Mouse (Mus musculus) MEL (cell line): ENCODE measurements at regions not wholly inside any gene's neighbourhood (a gene's known extent, or its start where the extent isn't known, plus 50 kb on each side); places are given as distances from the start of the nearest gene placed in this dataset.

ENCODE experiments used
- DNase-seq: peaks from one replicate; pipeline ENCODE4 v3.0.0; 2011; ENCODE audit warnings: low read depth, low spot score
- H3K27ac ChIP-seq: 2 replicates; pipeline ENCODE4 v1.5.1; 2012; ENCODE audit warnings: low read depth, mild to moderate bottlenecking, control low read depth, low read length, moderate library complexity; ENCODE audit not compliant: control insufficient read depth
- H3K27me3 ChIP-seq, 2 experiments: fragments of 150-350 bp in 1 of 2; sonication (generic) in 1 of 2; 2 replicates each; pipeline ENCODE4 v1.6.1; 2012; ENCODE audit warnings: low read length in 2 of 2, mild to moderate bottlenecking in 2 of 2, improper control_type of control experiment in 1 of 2, moderate library complexity in 1 of 2; ENCODE audit not compliant: insufficient read depth in 2 of 2, control insufficient read depth in 1 of 2
- H3K36me3 ChIP-seq, 2 experiments: 2 replicates each; pipeline ENCODE4 v1.6.1; 2012 to 2014; ENCODE audit warnings: low read length in 2 of 2, improper control_type of control experiment in 1 of 2, inconsistent platforms in 1 of 2, mild to moderate bottlenecking in 1 of 2; ENCODE audit not compliant: insufficient read depth in 2 of 2, control insufficient read depth in 1 of 2
- H3K4me1 ChIP-seq, 2 experiments: fragments of 150-350 bp in 1 of 2; sonication (generic) in 1 of 2; 2 replicates each; pipeline ENCODE4 v1.6.1; 2012; ENCODE audit warnings: low read length in 2 of 2, improper control_type of control experiment in 1 of 2, mild to moderate bottlenecking in 1 of 2; ENCODE audit not compliant: insufficient read depth in 2 of 2, control insufficient read depth in 1 of 2
- H3K4me3 ChIP-seq, 2 experiments: fragments of 150-350 bp in 1 of 2; sonication (generic) in 1 of 2; 2 replicates each; pipeline ENCODE4 v1.5.1; 2012; ENCODE audit warnings: low read depth in 2 of 2, low read length in 2 of 2, mild to moderate bottlenecking in 2 of 2, moderate library complexity in 2 of 2, control low read depth in 1 of 2, improper control_type of control experiment in 1 of 2; ENCODE audit not compliant: control insufficient read depth in 1 of 2, insufficient read depth in 1 of 2
- H3K79me2 ChIP-seq: 2 replicates; pipeline ENCODE4 v1.6.1; 2012; ENCODE audit warnings: mild to moderate bottlenecking, low read length, moderate library complexity; ENCODE audit not compliant: control insufficient read depth, poor library complexity, insufficient read depth
- H3K9ac ChIP-seq: 2 replicates; pipeline ENCODE4 v1.6.1; 2012; ENCODE audit warnings: low read depth, mild to moderate bottlenecking, control low read depth, low read length, moderate library complexity; ENCODE audit not compliant: control insufficient read depth, poor library complexity, severe bottlenecking
- H3K9me3 ChIP-seq: fragments of 150-350 bp; sonication (generic); replicated peaks from 2 replicates; pipeline ENCODE4 v1.6.1; 2012; ENCODE audit warnings: mild to moderate bottlenecking, low read length, improper control_type of control experiment, moderate library complexity; ENCODE audit not compliant: insufficient read depth
- CHD1 ChIP-seq: IDR thresholded peaks from 2 replicates; pipeline ENCODE4 v1.6.1; 2012; ENCODE audit warnings: low read depth, mild to moderate bottlenecking, inconsistent platforms, low read length, improper control_type of control experiment
- CTCF ChIP-seq, 3 experiments: IDR thresholded peaks in 2 of 3; conservative IDR thresholded peaks in 1 of 3; 2 replicates each; pipeline ENCODE4 v1.5.1; 2011 to 2012; ENCODE audit warnings: low read length in 3 of 3, low read depth in 2 of 3, mild to moderate bottlenecking in 2 of 3, improper control_type of control experiment in 1 of 3, inconsistent platforms in 1 of 3, mixed read lengths in 1 of 3, moderate library complexity in 1 of 3; ENCODE audit not compliant: control insufficient read depth in 1 of 3, insufficient read depth in 1 of 3, poor library complexity in 1 of 3, severe bottlenecking in 1 of 3
- E2F4 ChIP-seq: IDR thresholded peaks from 2 replicates; pipeline ENCODE4 v1.6.1; 2011; ENCODE audit warnings: low read depth, low read length, improper control_type of control experiment, borderline replicate concordance
- EP300 ChIP-seq, 2 experiments: IDR thresholded peaks; 2 replicates each; pipeline ENCODE4 v1.6.1; 2011; ENCODE audit warnings: improper control_type of control experiment in 2 of 2, low read length in 2 of 2, low read depth in 1 of 2, mild to moderate bottlenecking in 1 of 2
- GABPA ChIP-seq: IDR thresholded peaks from 2 replicates; pipeline ENCODE4 v1.6.1; 2012; ENCODE audit warnings: low read depth, mild to moderate bottlenecking, inconsistent platforms, low read length, improper control_type of control experiment, moderate library complexity
- HCFC1 ChIP-seq: IDR thresholded peaks from 2 replicates; pipeline ENCODE4 v1.6.1; 2012; ENCODE audit warnings: low read depth, mild to moderate bottlenecking, inconsistent platforms, low read length, improper control_type of control experiment, moderate library complexity
- JUND ChIP-seq: IDR thresholded peaks from 2 replicates; pipeline ENCODE4 v1.6.1; 2011; ENCODE audit warnings: low read depth, mild to moderate bottlenecking, improper control_type of control experiment, low read length
- MAFK ChIP-seq: IDR thresholded peaks from 2 replicates; pipeline ENCODE4 v1.6.1; 2011; ENCODE audit warnings: low read depth, mild to moderate bottlenecking, low read length, improper control_type of control experiment, borderline replicate concordance
- MAX ChIP-seq: IDR thresholded peaks from 2 replicates; pipeline ENCODE4 v1.6.1; 2011; ENCODE audit warnings: low read length, improper control_type of control experiment
- MAZ ChIP-seq: IDR thresholded peaks from 2 replicates; pipeline ENCODE4 v1.6.1; 2012; ENCODE audit warnings: low read depth, mild to moderate bottlenecking, inconsistent platforms, low read length, improper control_type of control experiment
- MEF2A ChIP-seq: IDR thresholded peaks from 2 replicates; pipeline ENCODE4 v1.6.1; 2014; ENCODE audit warnings: low read depth, mild to moderate bottlenecking, inconsistent platforms, low read length, improper control_type of control experiment; ENCODE audit not compliant: poor library complexity, insufficient replicate concordance, severe bottlenecking; ENCODE audit errors: extremely low read depth
- MYC ChIP-seq: IDR thresholded peaks from 2 replicates; pipeline ENCODE4 v1.6.1; 2011; ENCODE audit warnings: low read depth, mild to moderate bottlenecking, low read length, improper control_type of control experiment, moderate library complexity
- NELFE ChIP-seq: IDR thresholded peaks from 2 replicates; pipeline ENCODE4 v1.6.1; 2011; ENCODE audit warnings: low read depth, low read length, improper control_type of control experiment
- NRF1 ChIP-seq: IDR thresholded peaks from 2 replicates; pipeline ENCODE4 v1.6.1; 2014; ENCODE audit warnings: low read depth, mild to moderate bottlenecking, inconsistent platforms, low read length, improper control_type of control experiment, moderate library complexity; ENCODE audit not compliant: poor library complexity, insufficient read depth, severe bottlenecking
- RAD21 ChIP-seq: IDR thresholded peaks from 2 replicates; pipeline ENCODE4 v1.6.1; 2011; ENCODE audit warnings: mild to moderate bottlenecking, low read depth, low read length, improper control_type of control experiment
- RCOR1 ChIP-seq: IDR thresholded peaks from 2 replicates; pipeline ENCODE4 v1.6.1; 2012; ENCODE audit warnings: low read depth, mild to moderate bottlenecking, inconsistent platforms, low read length, improper control_type of control experiment
- SMC3 ChIP-seq: IDR thresholded peaks from 2 replicates; pipeline ENCODE4 v1.6.1; 2011; ENCODE audit warnings: low read depth, low read length, improper control_type of control experiment
- TAL1 ChIP-seq: IDR thresholded peaks from 2 replicates; pipeline ENCODE4 v1.6.1; 2012; ENCODE audit warnings: mild to moderate bottlenecking, inconsistent platforms, low read length, moderate library complexity, mixed read lengths
- TBP ChIP-seq: IDR thresholded peaks from 2 replicates; pipeline ENCODE4 v1.8.0; 2011; ENCODE audit warnings: low read depth, low read length, improper control_type of control experiment
- USF1 ChIP-seq: IDR thresholded peaks from 2 replicates; pipeline ENCODE4 v1.6.1; 2014; ENCODE audit warnings: low read depth, mild to moderate bottlenecking, inconsistent platforms, low read length, improper control_type of control experiment, moderate library complexity
- ZNF384 ChIP-seq: IDR thresholded peaks from 2 replicates; pipeline ENCODE4 v1.6.1; 2012; ENCODE audit warnings: low read depth, mild to moderate bottlenecking, inconsistent platforms, low read length, improper control_type of control experiment

GRCm38 (mm10) chr2:102250101-102250500, 63.9 kb upstream of the Ldlrad3 start:
- no peaks in the 10 kb centered on the region for H3K9me3 ChIP-seq
- H3K4me3 ChIP-seq = no peak overlapping the region
- no peak for TF ChIP-seq RAD21
- no peak for TF ChIP-seq MAFK
- no peak for TF ChIP-seq USF1
- no peak for TF ChIP-seq NRF1
- no peak for TF ChIP-seq EP300 (IDR thresholded peaks at IDR 0.05; ENCODE audit: low read depth in 1 of 2, low read length in 2 of 2)
- TF ChIP-seq RCOR1 = no peak
- TF ChIP-seq GABPA = no peak
- no peak for TF ChIP-seq MEF2A
- no peak for TF ChIP-seq JUND
- no peaks in the 10 kb centered on the region for H3K36me3 ChIP-seq
- H3K27ac ChIP-seq = no peak overlapping the region
- no peaks in the 10 kb centered on the region; a peak in 2 of 4 replicates for H3K27me3 ChIP-seq
- no peak for DNase-seq
- no peaks in the 10 kb centered on the region for H3K79me2 ChIP-seq
- H3K4me1 ChIP-seq = no peaks in the 10 kb centered on the region
- H3K9ac ChIP-seq = no peak overlapping the region

- Histone ChIP-seq H3K9me3 (no peaks in the 10 kb centered on the region), H3K36me3 (no peaks in the 10 kb centered on the region), H3K4me3 (no peak overlapping the region), H3K9ac (no peak overlapping the region), H3K4me1 (no peaks in the 10 kb centered on the region), H3K27me3 (peaks cover 0 to 2% of the 10 kb centered on the region in 2 experiments; a peak in 3 of 4 replicates), H3K27ac (no peak overlapping the region), H3K79me2 (no peaks in the 10 kb centered on the region)
- TF ChIP-seq MAZ (no peak), CHD1 (no peak), CTCF (IDR thresholded peaks at IDR 0.05 in 2 of 3, conservative IDR thresholded peaks at IDR 0.05 in 1 of 3; ENCODE audit: control insufficient read depth in 1 of 3, insufficient read depth in 1 of 3, low read depth in 2 of 3, low read length in 3 of 3, poor library complexity in 1 of 3, severe bottlenecking in 1 of 3) (peak in 2 of 3 experiments; percentile 1 to 21; a peak in 3 of 6 replicates), USF1 (no peak), SMC3 (0 out of 2 replicates have a peak, but pooled peaks have one; percentile 19)
- DNase-seq = peak; percentile 23
These were observed 60.3 kb upstream of the Ldlrad3 start for GRCm38 (mm10) chr2:102246484-102246883.

GRCm38 (mm10) chr2:102244491-102244890, 58.3 kb upstream of the Ldlrad3 start:
- no peak overlapping the region for H3K4me3 ChIP-seq
- no peaks in the 10 kb centered on the region for H3K9me3 ChIP-seq
- H3K36me3 ChIP-seq = no peaks in the 10 kb centered on the region
- H3K4me1 ChIP-seq = no peaks in the 10 kb centered on the region
- no peak overlapping the region for H3K9ac ChIP-seq
- no peak for DNase-seq
- H3K79me2 ChIP-seq = no peaks in the 10 kb centered on the region
- H3K27ac ChIP-seq = no peak overlapping the region
- TF ChIP-seq CTCF (IDR thresholded peaks at IDR 0.05 in 2 of 3, conservative IDR thresholded peaks at IDR 0.05 in 1 of 3; ENCODE audit: control insufficient read depth in 1 of 3, insufficient read depth in 1 of 3, low read depth in 2 of 3, low read length in 3 of 3, poor library complexity in 1 of 3, severe bottlenecking in 1 of 3) (no peak), MYC (no peak), HCFC1 (no peak), TAL1 (no peak), MAX (no peak), ZNF384 (no peak), EP300 (IDR thresholded peaks at IDR 0.05; ENCODE audit: low read depth in 1 of 2, low read length in 2 of 2) (no peak), MEF2A (no peak), E2F4 (no peak), NELFE (no peak), TBP (no peak)
- peaks cover 0 to 2% of the 10 kb centered on the region in 2 experiments; a peak in 3 of 4 replicates for H3K27me3 ChIP-seq
